ENCODE assay signal across 8 mouse cellular contexts in the genomic region with DNA sequence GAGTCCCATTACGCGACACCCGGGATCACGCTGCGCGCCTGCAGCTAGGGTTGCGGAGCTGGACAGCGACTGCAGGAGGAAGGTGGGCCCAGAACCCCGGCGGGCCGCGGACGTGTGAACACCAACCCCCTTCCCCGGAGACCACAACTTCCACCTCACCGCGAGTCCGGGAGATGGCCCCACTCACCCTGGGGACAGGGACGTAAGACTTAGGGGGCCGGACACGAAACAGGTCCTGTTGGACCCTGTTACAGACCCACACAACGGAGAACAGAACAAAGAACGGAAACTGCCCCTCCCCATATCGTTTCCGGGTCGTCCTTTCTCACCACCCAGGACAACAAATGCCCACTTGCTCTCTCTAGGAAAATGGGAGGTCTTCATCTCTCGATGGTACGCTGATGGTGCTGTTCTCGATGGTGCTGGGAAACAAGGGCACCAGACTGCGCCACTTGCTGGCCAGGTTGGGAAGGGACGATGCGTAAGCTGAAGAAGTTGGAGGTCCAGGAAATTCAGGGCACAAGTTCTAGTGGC. TPM values are rescaled to one million over a fixed set of nuclear protein-coding genes. Genes with fewer than 3 reads are reported as not detected.
DNase-seq lines count a peak whose midpoint lies in the region; ATAC-seq lines count a peak whose summit lies in the region.

A gene (minus strand): TSS at position 302 of the 534 bp plus-strand sequence.

- H3K4me2 ChIP-seq in embryonic facial prominence, embryonic 12.5 days (replicated peaks): peak within 1 kb of the TSS; percentile 73
- peak within 1 kb of the TSS; percentile 62 for H3K4me2 ChIP-seq in limb, embryonic 11.5 days (ENCODE audit: low read depth, severe bottlenecking)
- peak within 1 kb of the TSS; percentile 86 for H3K4me2 ChIP-seq in midbrain, embryonic 14.5 days (ENCODE audit: low read length)

- H3K9me3 ChIP-seq in embryonic facial prominence, embryonic 12.5 days: no peaks in the 10 kb centered on the region
- H3K9me3 ChIP-seq in limb, embryonic 11.5 days (ENCODE audit: control insufficient read depth, low read length): no peaks in the 10 kb centered on the region
- no peaks in the 10 kb centered on the region for H3K9me3 ChIP-seq in midbrain, embryonic 14.5 days (ENCODE audit: control insufficient read depth, low read length)

- peaks cover 3% of the 10 kb centered on the region; the same call in 1 of the 2 replicates for H3K4me1 ChIP-seq in embryonic facial prominence, embryonic 12.5 days
- no peaks in the 10 kb centered on the region for H3K4me1 ChIP-seq in limb, embryonic 11.5 days (ENCODE audit: control insufficient read depth, insufficient read depth, low read length)
- peaks cover 11% of the 10 kb centered on the region for H3K4me1 ChIP-seq in midbrain, embryonic 14.5 days (ENCODE audit: control insufficient read depth, insufficient read depth, low read length)

- H3K27ac ChIP-seq in embryonic facial prominence, embryonic 12.5 days: peak within 1 kb of the TSS; percentile 93
- H3K27ac ChIP-seq in limb, embryonic 11.5 days (replicated peaks; ENCODE audit: low read depth, low read length): peak within 1 kb of the TSS; percentile 85
- peak within 1 kb of the TSS; percentile 99 for H3K27ac ChIP-seq in midbrain, embryonic 14.5 days (replicated peaks; ENCODE audit: low read depth, low read length)

- H3K4me3 ChIP-seq in embryonic facial prominence, embryonic 12.5 days: peak within 1 kb of the TSS; percentile 78
- peak within 1 kb of the TSS; percentile 67 for H3K4me3 ChIP-seq in limb, embryonic 11.5 days (ENCODE audit: low read depth, low read length)
- peak within 1 kb of the TSS; percentile 80 for H3K4me3 ChIP-seq in midbrain, embryonic 14.5 days (replicated peaks; ENCODE audit: low read depth, low read length)

- H3K9ac ChIP-seq in embryonic facial prominence, embryonic 12.5 days: peak within 1 kb of the TSS; percentile 88
- peak within 1 kb of the TSS; percentile 91 for H3K9ac ChIP-seq in limb, embryonic 11.5 days (ENCODE audit: low read length)
- peak within 1 kb of the TSS; percentile 98 for H3K9ac ChIP-seq in midbrain, embryonic 14.5 days (replicated peaks; ENCODE audit: low read length)

- DNase-seq in 3134 (ENCODE audit: extremely low read depth, insufficient read length, low spot score): peak; percentile 89
- DNase-seq in adrenal gland, postnatal 25 days: peak; percentile 76
- DNase-seq in heart, adult 11 months: peak; percentile 99
- DNase-seq in kidney, adult 18-20 months: peak; percentile 87
- DNase-seq in limb, embryonic 11.5 days (ENCODE audit: low spot score): peak; percentile 92
- peak; percentile 96 for DNase-seq in midbrain, embryonic 14.5 days
- DNase-seq in spleen, adult 18-20 months: peak; percentile 71 to 77

- peak; percentile 92 for ATAC-seq in embryonic facial prominence, embryonic 12.5 days (ENCODE audit: insufficient number of reproducible peaks, insufficient read depth, low FRiP score, low TSS enrichment)
- ATAC-seq in limb, embryonic 11.5 days (ENCODE audit: insufficient number of reproducible peaks, low FRiP score, low TSS enrichment, low read depth): peak; percentile 90
- peak; percentile 96 for ATAC-seq in midbrain, embryonic 14.5 days (ENCODE audit: low FRiP score, low TSS enrichment)

- no peaks in the 10 kb centered on the region for H3K27me3 ChIP-seq in embryonic facial prominence, embryonic 12.5 days
- H3K27me3 ChIP-seq in limb, embryonic 11.5 days (ENCODE audit: control insufficient read depth, insufficient read depth, low read length): no peaks in the 10 kb centered on the region
- H3K27me3 ChIP-seq in midbrain, embryonic 14.5 days (ENCODE audit: control insufficient read depth, insufficient read depth, low read length): no peaks in the 10 kb centered on the region

- peaks cover 25% of the 10 kb centered on the region for H3K36me3 ChIP-seq in embryonic facial prominence, embryonic 12.5 days
- peaks cover 4% of the 10 kb centered on the region; the same call in 1 of the 2 replicates for H3K36me3 ChIP-seq in limb, embryonic 11.5 days (ENCODE audit: control insufficient read depth, insufficient read depth, low read length)
- H3K36me3 ChIP-seq in midbrain, embryonic 14.5 days (ENCODE audit: control insufficient read depth, insufficient read depth, low read length): peaks cover 27% of the 10 kb centered on the region

- under 1% methylated on average over 31 of the region's 31 CpGs for WGBS in embryonic facial prominence, embryonic 12.5 days
- under 1% methylated on average over 31 of the region's 31 CpGs for WGBS in limb, embryonic 11.5 days
- WGBS in midbrain, embryonic 14.5 days: under 1% methylated on average over 31 of the region's 31 CpGs

RNA-seq across cellular contexts. Expression of the gene that starts here (rescaled TPM):
- total RNA-seq in adrenal gland, postnatal 25 days (2021): 11.4 and 14.1 TPM in 2 replicates
- 25.5 and 26.3 TPM in 2 replicates for polyA plus RNA-seq in embryonic facial prominence, embryonic 12.5 days (2016; fragmentation: Nextera tagmentation; extraction: Ambion mirVana)
- polyA plus RNA-seq in limb, embryonic 11.5 days (2014; fragmentation: Nextera tagmentation; extraction: Ambion mirVana): 21.1 and 23.6 TPM in 2 replicates
- polyA plus RNA-seq in midbrain, embryonic 14.5 days (2014; fragmentation: Nextera tagmentation; extraction: Ambion mirVana): 24.9 and 27.8 TPM in 2 replicates

Comparison
In these comparisons a context has a peak if more than half of its experiments do, and no peak if none do; other contexts are left out.
1. Peak in every context shown above with its lines: DNase-seq, ATAC-seq, H3K4me3 ChIP-seq and H3K27ac ChIP-seq.